Mouse (Mus musculus) left cerebral cortex, postnatal 25 days (tissue): Measurements from ENCODE around the gene Exosc10. TPM values are rescaled to one million over a fixed set of nuclear protein-coding genes. Genes with fewer than 3 reads are reported as not detected.
A peak's percentile ranks its signal among the peaks of the same experiment; 100 is the strongest.

Experiments used
- DNase-seq, 2 experiments: peaks; one replicate each; pipeline ENCODE4 v3.0.0; 2022; ENCODE audit warnings: low spot score in 2 of 2, mixed read lengths in 1 of 2
- intact Hi-C: fragments of 180-260 bp; cut with DNase I; formaldehyde crosslinking; loops from one replicate; pipeline ENCODE4 v1.15.1; 2025
- total RNA-seq, 2 experiments: library from RNA; stranded (reverse); gene quantifications; 2 replicates each; pipeline ENCODE4 v1.2.3; 2021

The Exosc10 gene
- 10 to 100 TPM; 44.3 to 47.1 TPM for total RNA-seq

DNA sequence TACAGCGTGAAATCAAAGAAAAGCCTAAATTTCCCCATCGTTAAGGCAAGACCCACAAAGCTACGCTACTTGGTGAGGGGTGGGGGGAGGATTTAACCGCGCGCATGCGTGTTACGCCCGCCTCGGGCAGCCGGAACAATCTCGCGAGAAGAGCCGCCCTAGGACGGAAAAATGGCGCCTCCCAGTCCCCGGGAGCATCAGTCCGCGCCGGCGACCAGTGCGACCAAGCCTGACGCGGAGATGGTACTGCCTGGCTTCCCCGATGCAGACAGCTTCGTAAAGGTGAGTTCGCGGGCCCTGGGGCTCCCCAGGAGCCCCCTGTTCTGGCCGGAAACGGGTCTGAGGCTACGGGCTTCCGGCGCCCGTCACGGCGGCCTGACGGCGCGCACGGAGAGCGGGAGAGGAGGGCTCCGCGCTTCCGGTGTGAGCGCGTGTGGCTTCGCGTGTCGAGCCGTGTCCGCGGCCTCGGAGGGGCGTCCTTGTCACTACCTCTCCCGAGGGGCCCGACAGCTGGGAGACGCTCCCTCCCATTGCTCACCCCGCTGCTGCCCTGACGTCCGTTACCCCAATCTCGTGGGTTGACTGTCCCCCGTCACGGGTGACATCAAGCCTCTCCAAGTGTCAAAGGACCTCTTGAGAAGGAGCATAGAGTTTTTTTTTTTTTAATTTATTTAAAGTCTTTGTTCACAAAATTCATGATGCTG lies at the start of gene Exosc10:
Gene Exosc10, plus strand, starts transcription at position 133 of the 704 bp plus-strand sequence.
- peak; percentile 87 to 88 for DNase-seq
- intact Hi-C loops, result loop anchor here (5.0 kb wide), 1 partner anchor 49 kb away; no protein-coding TSS in a partner anchor

DNA sequence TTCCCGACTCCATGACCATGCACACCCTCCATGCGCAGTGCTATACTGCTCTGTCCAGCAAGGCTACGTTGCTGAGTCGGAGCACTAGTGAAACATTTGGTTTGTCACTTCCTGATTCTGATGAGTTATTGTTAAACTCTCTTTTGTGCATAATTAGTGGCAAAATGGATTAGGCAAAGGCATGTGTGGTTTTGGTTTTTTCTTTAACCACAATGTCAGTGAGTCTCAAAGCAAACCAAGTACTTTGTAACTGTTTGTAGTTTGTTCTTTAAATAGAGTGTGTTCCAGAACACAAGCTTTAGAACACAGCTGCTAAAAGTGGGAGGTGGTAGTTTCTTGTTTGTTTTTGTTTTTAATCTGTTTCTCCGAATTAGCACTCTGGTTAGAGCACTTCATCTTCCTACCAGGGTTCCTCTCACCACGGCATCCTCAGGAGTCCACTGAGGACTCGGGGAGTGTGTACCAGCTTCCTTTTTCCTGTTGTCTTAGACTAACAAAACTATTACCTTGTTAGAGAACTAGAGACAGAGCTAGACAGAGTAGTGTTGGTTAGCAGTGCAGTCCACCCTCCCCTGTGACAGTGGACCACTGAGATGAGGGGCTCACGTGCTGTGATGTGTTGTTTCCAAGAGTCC lies 48.7 kb upstream of the Exosc10 start:
- intact Hi-C loops, result no loop called here
- no peak for DNase-seq

DNA sequence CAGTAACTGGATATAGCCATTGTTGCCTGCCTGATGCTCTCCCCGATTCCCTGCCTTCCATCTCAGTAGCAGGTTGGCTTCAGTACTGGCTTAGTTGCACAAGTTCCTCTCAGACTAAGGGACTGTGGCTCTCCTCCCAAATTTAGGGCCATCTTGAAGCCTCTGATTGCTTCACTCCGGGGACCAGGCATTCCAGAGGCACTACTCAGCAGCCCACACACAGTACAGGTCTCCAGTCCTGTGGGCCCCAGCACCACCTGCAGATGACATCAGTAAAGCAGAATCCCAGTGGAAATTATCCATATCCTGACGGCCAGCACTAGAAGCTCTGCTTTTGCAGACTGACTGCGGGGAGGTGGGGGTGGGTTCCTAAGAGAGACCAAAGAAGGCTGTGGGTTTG lies 47.5 kb upstream of the Exosc10 start:
- intact Hi-C loops, result no loop called here
- DNase-seq, result no peak

DNA sequence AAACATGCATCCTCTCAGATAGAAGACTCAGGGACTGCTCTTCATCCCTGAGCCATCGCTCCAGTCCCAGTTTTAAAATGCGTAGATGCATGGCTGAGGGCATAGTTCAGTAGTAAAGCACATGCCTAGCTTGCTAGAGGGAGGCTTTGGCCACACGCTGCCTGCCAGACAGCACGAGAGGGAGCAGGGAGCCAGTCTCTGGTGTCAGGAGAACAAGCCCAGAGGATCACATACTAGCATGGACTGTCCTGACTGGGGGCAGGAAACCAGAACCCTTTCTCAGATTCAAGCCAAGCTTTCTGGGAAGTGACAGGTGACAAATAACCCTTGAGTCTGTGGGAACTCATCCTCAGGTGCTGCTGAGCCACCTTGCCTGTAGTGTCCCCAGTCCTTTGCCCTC lies 46.9 kb upstream of the Exosc10 start:
- intact Hi-C loops, result no loop called here
- DNase-seq, result no peak

DNA sequence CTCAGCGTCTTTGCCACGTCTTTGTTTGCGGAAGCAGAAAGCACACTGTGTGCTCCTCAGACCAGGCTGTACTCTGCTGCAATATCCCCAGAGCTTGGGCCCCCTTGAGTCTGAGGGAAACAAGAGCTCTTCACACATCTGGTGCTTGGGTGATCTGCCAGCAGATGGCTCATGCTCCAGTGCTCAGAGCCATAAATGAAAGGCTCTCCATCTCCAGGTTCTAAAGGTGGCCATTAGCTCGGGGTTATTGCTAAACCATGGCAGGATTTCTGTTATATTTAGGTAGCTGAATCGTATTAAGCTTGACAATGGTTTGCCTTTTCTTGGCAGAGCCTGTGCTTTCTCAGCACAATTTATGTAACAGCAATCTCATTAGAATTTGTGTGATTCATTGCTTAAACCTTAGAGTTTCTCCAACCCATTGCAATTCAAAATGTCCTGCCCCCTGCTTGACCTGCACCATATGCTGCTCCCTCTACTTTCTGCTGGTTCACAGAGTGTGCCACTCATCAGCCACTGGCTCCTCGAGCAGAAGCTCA lies 45.1 kb upstream of the Exosc10 start:
- peak; percentile 39 to 61 for DNase-seq
- intact Hi-C loops, result no loop called here

DNA sequence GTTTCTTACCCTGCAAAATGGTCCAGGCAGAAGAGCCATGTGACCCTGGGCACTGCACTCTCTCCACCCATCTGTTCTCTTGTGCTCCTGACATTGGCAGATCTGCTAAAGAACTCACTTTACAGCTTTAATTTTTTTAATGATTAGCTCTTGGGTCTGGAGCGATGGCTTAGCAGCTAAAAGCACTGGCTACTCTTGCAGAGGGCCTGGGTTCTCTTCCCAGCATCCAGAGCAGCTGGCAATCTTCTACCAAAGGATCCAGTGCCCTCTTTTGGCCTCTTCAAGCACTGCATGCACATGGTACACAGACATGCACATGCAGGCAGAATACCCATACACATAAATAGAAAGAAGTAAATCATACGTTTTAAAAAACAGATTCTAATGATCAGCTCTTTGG lies 42.9 kb upstream of the Exosc10 start:
- intact Hi-C loops, result no loop called here

DNA sequence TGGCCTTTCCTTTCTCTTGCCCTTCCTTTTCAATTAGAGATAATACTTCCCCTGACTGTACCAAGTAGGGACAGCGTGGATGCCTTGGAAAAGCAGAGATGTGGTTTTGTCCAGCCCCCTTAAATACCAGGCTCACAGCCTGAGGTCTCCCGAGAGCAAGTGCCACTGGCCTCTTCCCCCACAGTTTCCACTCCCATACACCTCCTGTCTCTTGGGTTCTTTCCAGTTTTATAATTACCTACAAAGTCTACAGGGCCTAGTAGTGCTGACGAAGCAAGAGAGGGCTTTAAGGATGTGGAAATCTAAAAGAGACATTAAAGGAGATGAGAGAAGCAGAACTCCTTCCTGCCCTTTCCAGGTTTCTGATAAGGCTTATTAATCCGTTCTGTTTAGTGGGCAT lies 40.4 kb upstream of the Exosc10 start:
- intact Hi-C loops, result no loop called here
- DNase-seq, result no peak

More for the DNA sequence above, 42.9 kb upstream of the Exosc10 start:
- DNase-seq, result no peak

DNA sequence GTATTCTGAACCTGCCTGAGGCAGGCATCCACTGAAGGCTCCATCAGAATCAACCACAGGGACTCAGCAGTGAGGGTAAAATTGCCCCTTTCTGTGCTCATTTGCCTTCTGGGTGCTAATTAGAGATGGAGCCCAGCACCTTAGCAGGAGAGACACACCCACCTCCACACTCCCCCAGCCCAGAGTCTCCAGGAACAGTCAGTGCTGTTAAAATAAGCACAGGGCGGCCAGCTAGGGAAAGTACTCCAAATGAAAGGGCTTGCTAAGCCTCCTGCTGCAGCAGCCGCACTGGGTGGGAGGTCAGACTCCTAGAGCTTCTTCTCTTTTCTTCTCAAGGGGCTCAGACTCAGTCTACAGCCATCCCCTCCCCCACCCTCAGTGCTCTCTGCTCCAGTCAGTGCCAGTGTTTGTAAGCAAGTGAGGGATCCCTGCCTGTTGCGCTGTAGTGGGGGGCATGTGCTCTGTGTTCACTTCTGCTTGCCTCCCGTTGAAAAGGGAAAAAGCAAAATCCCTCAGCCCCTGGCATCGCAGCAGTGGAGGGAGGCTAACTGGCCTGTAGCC lies 39.9 kb upstream of the Exosc10 start:
- intact Hi-C loops, result no loop called here
- DNase-seq, result peak in 1 of 2 experiments; percentile 59

DNA sequence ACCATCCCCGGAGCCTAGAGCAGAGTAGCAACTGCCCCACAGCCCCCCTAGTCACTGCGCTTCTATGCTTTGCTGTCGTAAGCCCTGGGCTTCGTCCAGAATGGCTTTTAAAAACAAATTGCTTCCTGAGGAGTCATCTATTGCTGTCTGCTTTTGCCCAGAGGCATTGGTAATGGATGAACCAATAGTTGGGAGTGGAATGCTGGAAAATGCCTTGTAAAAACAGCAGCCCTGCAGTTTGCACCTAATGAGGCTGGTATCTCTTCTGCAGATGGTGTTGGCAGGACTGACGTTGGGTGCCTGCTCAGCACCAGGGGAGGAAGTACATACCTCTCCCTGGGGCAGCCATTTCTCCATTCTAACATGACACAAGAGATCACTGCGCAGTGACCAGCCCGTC lies 34.7 kb upstream of the Exosc10 start:
- intact Hi-C loops, result no loop called here
- no peak for DNase-seq

DNA sequence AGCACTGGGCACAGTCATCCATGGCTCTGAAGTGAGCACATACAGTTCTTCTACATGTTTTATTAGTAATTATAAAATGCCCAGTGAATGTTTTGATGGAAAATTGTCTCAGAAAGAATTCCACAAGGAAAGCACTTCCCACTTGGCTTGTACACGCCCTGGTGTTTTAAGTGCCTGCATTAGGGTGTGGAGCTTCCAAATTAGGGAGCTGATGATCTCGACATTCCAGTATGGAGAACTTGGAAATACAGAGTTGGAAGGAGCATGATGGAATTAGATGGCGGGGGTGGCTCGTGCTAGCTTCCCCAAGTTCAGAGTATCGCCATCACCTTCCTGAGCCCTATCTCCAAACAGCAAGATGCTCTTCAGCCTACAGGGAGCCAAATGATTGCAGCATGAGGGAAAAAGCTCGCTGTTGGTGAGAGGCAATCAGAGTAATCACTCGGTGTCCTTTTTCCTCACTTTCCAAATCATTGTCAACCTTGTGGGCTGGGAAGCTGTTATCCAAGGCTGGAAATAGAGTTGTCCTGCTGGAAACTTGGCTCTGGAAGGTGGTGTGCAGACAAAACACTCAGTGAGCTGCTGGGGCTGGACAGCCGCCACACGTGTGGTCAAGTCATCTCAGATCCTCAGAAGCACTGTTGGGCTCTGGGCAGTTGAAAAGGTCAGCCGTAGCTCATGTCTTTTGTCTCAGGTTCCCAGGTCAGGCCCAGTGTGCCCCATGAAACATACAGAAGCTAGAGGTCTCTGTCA lies 30.9 kb upstream of the Exosc10 start:
- DNase-seq, result no peak
- intact Hi-C loops, result no loop called here

DNA sequence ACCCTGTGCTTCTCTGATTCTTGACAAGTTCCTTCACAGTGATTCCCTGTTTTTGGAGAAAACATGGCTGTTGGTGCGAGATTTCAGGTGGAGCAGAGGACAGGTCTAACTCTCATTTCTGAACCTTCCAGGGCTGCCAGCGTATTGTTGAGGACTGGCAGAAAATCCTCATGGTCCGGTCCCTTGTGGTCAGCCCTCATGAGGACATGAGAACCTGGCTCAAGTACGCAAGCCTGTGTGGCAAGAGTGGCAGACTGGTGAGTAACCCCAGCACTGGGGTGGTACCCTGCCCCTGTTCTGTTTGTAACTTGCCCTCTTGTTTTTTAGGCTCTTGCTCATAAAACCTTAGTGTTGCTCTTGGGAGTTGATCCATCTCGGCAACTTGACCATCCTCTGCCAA lies 27.9 kb upstream of the Exosc10 start:
- DNase-seq, result no peak
- intact Hi-C loops, result no loop called here

DNA sequence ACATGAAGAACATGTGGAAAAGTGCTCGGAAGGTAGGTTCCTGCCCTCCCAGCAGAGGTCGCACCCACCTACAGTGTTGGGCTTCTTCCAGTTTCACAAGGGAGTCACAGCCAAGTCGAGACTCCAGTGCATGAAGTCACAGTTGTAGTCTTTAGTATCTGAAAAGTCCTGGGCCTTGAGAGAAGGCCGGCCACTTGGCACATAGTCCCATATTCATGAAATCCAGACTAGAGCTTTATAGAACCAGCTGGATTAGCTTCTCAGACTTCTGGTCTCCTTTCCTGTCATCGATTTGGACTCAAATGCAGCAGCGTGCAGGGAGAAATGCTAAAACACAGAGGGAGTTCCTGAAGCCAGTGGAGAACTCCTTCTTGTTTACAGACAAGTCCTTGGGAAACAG lies 27.5 kb upstream of the Exosc10 start:
- no peak for DNase-seq
- intact Hi-C loops, result no loop called here

DNA sequence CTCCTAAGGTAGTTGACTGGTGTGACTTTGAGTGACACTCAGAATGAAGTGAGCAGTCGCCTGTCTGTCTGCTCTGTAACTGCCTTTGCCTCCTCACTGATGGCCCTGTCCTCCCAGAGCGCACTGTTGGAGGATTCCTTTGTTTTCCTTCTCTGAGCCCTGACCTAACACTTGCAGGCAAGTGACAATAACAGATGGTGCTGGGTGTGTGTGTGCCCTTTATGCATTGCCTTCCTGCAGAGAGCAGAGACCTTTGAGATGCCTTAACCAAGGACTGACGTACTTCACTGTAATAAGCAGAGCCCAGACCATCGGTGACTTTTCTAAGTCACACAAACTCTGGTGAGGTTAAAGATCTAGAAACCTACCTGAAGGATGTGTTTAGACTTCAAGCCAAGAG lies 26.9 kb upstream of the Exosc10 start:
- intact Hi-C loops, result no loop called here
- DNase-seq, result no peak

DNA sequence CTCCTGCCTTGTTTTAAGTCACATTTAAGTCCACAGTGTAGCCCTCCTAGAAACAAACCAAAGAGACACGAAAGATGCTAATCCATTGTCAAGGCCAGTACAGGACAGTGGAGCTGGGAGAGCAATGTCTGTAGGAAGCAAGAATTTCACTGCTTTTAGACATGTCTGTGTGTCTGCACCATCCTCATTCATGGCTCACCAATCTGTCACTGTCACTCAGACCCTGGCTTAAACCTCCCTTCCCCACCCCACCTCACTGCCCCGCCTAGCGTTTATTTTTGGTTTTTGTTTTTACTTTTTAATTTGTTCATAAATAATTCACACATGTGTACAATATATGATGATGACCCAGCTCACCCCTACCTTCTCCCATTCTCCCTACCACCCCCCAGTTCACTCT lies 25.7 kb upstream of the Exosc10 start:
- intact Hi-C loops, result no loop called here

DNA sequence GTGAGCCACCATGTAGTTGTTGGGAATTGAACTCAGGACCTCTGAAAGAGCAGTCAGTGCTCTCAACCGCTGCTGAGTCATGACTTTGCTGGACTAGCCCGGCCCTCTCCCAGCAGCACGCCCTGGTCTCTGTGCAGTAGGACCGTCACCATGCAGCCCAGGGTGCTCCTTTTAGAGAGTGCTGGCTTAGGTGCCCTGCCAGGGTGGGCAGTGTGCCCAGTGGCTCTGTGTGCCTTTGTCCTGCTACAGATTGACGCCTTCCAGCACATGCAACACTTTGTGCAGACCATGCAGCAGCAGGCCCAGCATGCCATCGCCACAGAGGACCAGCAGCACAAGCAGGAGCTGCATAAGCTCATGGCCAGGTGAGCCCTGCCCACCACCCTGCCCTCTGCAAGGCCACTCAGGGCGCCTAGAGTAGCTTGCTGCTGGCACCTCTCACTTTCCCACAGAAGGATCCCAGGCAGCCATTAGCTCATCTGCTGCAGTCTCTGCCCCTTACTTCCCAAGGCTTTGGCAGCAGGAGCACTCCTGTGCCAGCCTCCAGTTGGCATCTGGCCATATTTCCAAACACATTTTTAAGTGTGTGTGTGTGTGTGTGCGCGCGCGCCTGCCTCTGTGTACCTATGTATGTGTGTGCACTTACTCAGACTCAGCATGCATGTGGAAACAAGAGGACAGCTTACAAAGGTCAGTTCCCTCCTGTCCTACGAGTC lies 24.5 kb upstream of the Exosc10 start:
- intact Hi-C loops, result no loop called here
- DNase-seq, result no peak

More for the DNA sequence above, 25.7 kb upstream of the Exosc10 start:
- no peak for DNase-seq

DNA sequence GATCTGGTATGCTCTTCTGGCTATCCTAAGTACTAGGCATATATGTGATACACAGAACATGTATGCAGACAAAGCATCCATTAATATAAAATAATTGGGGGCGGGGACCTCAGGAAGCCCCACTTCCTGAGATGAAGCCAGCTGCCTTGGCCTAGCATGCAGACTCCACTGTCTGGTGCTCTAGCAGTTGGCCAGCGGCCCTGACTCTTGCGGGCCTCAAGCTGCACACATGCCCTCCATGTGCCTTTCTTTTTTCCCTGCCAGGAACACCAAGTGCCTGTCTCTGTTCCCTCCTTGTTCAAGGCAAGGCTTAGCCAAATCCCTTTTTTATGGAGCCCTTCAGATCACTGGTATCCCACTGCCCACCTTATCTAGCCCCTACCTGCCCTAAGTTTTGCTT lies 22.4 kb upstream of the Exosc10 start:
- DNase-seq, result no peak
- intact Hi-C loops, result no loop called here

DNA sequence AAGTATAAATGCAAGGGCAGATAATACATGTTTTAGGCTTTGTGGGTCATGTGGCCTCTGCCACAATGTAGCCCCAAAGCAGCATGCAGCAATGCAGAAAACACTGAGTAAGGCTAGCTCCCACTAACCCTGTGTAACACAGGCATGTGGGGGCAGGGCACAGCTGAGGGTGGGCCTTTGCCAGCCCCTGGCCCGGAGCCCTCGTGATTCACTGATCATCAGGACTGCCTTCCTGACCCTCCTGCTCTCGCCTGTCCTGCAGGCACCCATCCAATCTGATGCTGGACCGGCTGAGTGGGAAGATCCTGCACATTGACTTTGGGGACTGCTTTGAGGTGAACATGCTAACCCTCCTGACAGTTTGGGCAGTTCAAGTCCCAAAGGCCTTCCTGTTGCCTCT lies 9.1 kb upstream of the Exosc10 start:
- no peak for DNase-seq
- intact Hi-C loops, result no loop called here

DNA sequence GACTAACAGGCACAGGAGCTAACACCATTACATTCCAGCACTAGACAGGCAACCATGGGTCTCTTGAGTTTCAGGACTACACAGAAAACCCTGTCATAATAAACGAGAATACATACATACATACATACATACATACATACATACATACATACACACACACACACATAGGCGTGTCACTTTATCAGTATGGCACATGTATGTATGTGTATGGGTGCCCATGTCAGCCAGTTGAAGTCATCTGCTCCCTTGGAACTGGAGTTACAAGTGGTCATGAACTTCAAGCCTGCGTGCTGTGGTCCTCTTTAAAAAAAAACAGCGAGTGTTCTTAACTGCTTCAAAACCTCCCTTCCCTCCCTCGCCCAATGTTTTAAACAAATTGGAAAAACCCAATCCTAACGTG lies 463 bp upstream of the Exosc10 start:
- intact Hi-C loops, result loop anchor here (5.0 kb wide), 1 partner anchor 50 kb away; no protein-coding TSS in a partner anchor
- DNase-seq, result no peak

DNA sequence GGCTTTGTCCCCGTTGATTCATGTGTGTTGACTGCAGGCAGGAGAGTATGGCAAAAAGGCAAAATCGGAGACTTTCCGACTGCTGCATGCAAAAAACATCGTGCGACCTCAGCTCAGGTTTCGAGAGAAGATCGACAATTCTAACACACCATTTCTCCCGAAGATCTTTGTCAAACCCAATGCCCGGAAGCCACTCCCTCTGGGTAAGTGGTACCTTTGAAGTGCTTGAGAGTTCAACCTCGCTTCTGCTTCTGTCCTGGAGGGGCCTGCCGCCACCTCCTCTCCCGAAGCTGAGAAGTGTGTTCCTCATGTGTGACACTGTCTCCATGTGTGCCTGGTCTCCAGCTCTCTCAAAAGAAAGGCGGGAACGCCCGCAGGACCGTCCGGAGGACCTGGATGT lies 4.4 kb downstream of the Exosc10 start:
- DNase-seq, result no peak
- intact Hi-C loops, result no loop called here

DNA sequence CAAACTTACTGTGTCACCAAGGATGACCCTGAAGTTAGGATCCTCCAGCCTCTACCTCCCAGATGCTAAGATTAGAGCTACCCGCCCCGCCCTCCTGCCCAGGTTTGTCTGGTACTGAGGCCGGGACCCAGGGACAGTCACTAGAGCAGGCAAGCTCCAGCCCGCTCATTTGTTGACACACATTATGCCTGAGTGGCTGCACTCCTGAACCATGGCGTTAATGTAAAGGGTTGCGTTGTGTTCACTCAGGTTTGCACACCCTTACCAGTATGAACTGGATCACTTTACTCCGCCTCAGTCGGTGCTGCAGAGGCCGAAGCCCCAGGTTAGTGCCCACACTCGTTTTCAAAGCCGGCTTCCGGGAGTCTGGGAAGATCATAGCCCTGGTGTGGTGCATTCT lies 5.4 kb downstream of the Exosc10 start:
- no peak for DNase-seq
- intact Hi-C loops, result no loop called here
